Mouse (Mus musculus): ENCODE results near the gene Ralgapb.

GRCm38 (mm10) chr2:158474159-158474558, 64.5 kb downstream of the Ralgapb start:
- no peak for TF ChIP-seq POLR2A (IDR thresholded peaks at IDR 0.05; ENCODE audit: extremely low read depth, insufficient read depth, low read length)
- TF ChIP-seq CTCF (IDR thresholded peaks at IDR 0.05; ENCODE audit: low read depth, low read length), result no peak

All from liver, adult 2 months (tissue).